Mouse (Mus musculus): ENCODE data around the gene Vapa. TPM values are rescaled to one million over a fixed set of nuclear protein-coding genes. Genes with fewer than 3 reads are reported as not detected.

Vapa gene
- total and polyA plus RNA-seq, 3 experiments, result 56.7 to 507 (median 85.3) TPM

DNA sequence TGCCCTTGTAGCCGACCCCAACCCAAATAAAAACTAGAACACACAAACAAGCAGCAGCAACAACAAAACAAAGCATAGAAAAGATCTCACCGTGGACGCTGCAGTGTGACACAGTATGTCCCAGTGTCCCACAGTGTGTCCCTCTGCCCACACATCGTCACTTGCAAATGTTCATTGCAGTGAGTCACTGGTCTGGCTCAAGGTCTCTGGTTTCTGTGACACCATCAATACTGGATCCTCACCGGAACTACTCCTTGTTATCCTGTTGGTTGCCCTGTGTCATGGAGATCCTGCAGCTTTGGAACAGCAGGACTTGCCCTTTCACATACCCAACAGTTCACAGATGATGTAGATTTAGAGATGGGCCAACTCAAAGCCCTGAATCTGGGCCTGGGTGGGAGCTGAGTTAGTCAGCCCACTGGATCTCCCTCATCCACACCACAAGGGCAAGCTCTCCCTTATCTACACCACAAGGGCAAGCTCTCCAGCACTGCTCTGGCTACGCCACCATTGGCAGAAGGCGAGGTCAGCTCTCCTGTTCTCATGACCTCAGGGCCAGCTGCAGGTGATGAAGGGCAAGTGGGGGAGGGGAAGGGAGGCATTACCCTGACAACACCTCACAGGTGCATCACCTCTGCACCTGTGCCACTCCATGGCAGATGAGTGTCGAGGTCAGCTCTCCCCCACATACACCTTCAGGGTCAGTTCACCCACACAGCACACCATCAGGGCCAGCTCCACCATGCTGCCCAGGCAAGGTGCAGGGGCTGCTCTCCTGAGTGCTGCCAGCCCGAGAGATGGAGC is 35.2 kb upstream of the Vapa start:
- Histone ChIP-seq H3K9ac (ENCODE audit: control insufficient read depth, low read depth, low read length, poor library complexity, severe bottlenecking) (no peak overlapping the region), H3K36me3 (ENCODE audit: control insufficient read depth in 1 of 2, insufficient read depth in 2 of 2, low read length in 2 of 2) (no peaks in the 10 kb centered on the region), H3K27me3 (ENCODE audit: control insufficient read depth in 1 of 2, insufficient read depth in 2 of 2, low read length in 2 of 2) (no peaks in the 10 kb centered on the region), H3K4me1 (ENCODE audit: control insufficient read depth in 1 of 2, insufficient read depth in 2 of 2, low read length in 2 of 2) (no peaks in the 10 kb centered on the region), H3K9me3 (replicated peaks; ENCODE audit: insufficient read depth, low read length) (no peaks in the 10 kb centered on the region), H3K27ac (ENCODE audit: control insufficient read depth, low read depth, low read length) (no peak overlapping the region), H3K79me2 (ENCODE audit: control insufficient read depth, insufficient read depth, low read length, poor library complexity) (no peaks in the 10 kb centered on the region), H3K4me3 (ENCODE audit: control insufficient read depth in 1 of 2, insufficient read depth in 1 of 2, low read depth in 2 of 2, low read length in 2 of 2) (no peak overlapping the region)
- DNase-seq (ENCODE audit: low read depth, low spot score), result no peak
- TF ChIP-seq ZMIZ1 (IDR thresholded peaks at IDR 0.05; ENCODE audit: low read depth, low read length) (no peak), NRF1 (IDR thresholded peaks at IDR 0.05; ENCODE audit: insufficient read depth, low read depth, low read length, poor library complexity, severe bottlenecking) (no peak), MYB (IDR thresholded peaks at IDR 0.05; ENCODE audit: low read depth, low read length) (no peak), GATA1 (IDR thresholded peaks at IDR 0.05; ENCODE audit: low read depth, low read length) (no peak), USF1 (IDR thresholded peaks at IDR 0.05; ENCODE audit: low read depth, low read length) (no peak), NELFE (IDR thresholded peaks at IDR 0.05; ENCODE audit: low read depth, low read length) (no peak), MAFK (IDR thresholded peaks at IDR 0.05; ENCODE audit: borderline replicate concordance, low read depth, low read length) (no peak), USF2 (IDR thresholded peaks at IDR 0.05; ENCODE audit: borderline replicate concordance in 1 of 2, insufficient read depth in 1 of 2, low read depth in 1 of 2, low read length in 2 of 2) (no peak), ZKSCAN1 (IDR thresholded peaks at IDR 0.05; ENCODE audit: low read depth, low read length) (no peak), POLR2AphosphoS5 (IDR thresholded peaks at IDR 0.05; ENCODE audit: borderline replicate concordance, low read depth, low read length) (no peak), TBP (IDR thresholded peaks at IDR 0.05; ENCODE audit: low read depth, low read length) (no peak), CHD1 (IDR thresholded peaks at IDR 0.05; ENCODE audit: low read depth, low read length) (no peak), ETS1 (IDR thresholded peaks at IDR 0.05; ENCODE audit: low read depth, low read length) (no peak), CHD2 (IDR thresholded peaks at IDR 0.05; ENCODE audit: low read length) (no peak), SMC3 (IDR thresholded peaks at IDR 0.05; ENCODE audit: low read depth, low read length) (no peak), BHLHE40 (IDR thresholded peaks at IDR 0.05; ENCODE audit: borderline replicate concordance, low read depth, low read length) (no peak), GABPA (IDR thresholded peaks at IDR 0.05; ENCODE audit: low read depth, low read length) (no peak), TCF12 (IDR thresholded peaks at IDR 0.05; ENCODE audit: low read depth, low read length) (no peak), ZC3H11A (IDR thresholded peaks at IDR 0.05; ENCODE audit: low read depth, low read length) (no peak), HCFC1 (IDR thresholded peaks at IDR 0.05; ENCODE audit: low read depth, low read length) (no peak)
